Mouse (Mus musculus) embryonic fibroblast, embryonic 13.5 days (primary cell): ENCODE measurements around the gene Igf2r.

Source experiments
- CTCF ChIP-seq: IDR thresholded peaks from 2 replicates; pipeline ENCODE4 v1.5.1; 2011; ENCODE audit warnings: mild to moderate bottlenecking, control low read depth, low read length, moderate library complexity, borderline replicate concordance; ENCODE audit not compliant: insufficient read depth
- POLR2A ChIP-seq: IDR thresholded peaks from 2 replicates; pipeline ENCODE4 v1.6.1; 2011; ENCODE audit warnings: low read depth, mild to moderate bottlenecking, control low read depth, low read length, moderate library complexity

DNA sequence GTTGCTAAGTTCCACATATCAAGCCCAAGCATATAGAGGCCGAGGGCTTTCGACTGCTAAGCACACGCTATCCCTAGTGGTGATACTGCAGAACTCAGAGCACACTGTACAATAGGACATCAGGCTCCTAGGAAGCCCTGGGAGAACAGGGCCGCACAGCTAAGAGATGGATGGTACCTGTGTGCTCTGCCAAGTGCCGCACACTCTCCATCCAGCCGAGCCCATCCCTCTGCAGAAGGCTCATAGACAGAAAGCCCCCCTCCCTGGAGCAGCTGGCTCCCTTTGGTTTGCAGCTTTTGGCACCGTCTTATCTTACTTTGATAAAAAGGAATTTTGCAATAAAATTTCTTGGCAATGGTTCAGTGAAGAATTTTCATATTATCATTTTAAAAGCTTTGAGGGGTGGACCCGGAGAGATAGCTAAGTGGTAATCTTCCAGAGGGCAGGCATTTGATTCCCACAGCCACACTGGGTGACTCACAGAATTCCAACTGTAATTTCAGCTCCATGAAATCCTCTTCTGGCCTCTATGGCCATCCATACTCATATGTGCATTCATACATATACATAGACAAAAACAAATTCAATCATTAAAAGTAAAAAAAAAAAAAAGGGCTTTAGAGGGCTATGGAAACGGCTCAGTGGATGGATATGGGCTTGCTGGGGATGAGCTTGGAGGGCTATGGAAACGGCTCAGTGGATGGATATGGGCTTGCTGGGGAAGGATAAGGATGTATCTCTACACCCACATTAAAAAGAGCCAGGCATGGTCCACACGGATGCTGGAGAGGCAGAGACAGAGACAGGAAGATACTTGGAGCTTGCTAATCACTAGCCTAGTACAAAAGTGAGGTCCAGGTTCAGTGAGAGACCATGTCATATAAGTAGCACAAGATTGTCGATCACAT lies 30.2 kb upstream of the Igf2r start:
- TF ChIP-seq POLR2A (no peak), CTCF (no peak)
